Mouse (Mus musculus): ENCODE results near the gene Zfyve26.

GRCm38 (mm10) chr12:79248110-79248509 is 48.0 kb downstream of the Zfyve26 start:
- TF ChIP-seq CTCF (IDR thresholded peaks at IDR 0.05; ENCODE audit: insufficient read depth, low read depth, low read length) (no peak), POLR2A (IDR thresholded peaks at IDR 0.05; ENCODE audit: insufficient read depth, low read depth, low read length) (no peak)
